Mouse (Mus musculus): ENCODE measurements around the gene Minpp1. TPM values are rescaled to one million over a fixed set of nuclear protein-coding genes. Genes with fewer than 3 reads are reported as not detected.
"Not testable (repeated sequence)": the region's sequence is repeated elsewhere in the genome, so short reads cannot be mapped to it uniquely, and the experiment has no call there.

Gene Minpp1
- polyA plus RNA-seq (2015; fragmentation: Nextera tagmentation; extraction: Ambion mirVana) = 60.1 and 62.9 TPM in 2 replicates

DNA sequence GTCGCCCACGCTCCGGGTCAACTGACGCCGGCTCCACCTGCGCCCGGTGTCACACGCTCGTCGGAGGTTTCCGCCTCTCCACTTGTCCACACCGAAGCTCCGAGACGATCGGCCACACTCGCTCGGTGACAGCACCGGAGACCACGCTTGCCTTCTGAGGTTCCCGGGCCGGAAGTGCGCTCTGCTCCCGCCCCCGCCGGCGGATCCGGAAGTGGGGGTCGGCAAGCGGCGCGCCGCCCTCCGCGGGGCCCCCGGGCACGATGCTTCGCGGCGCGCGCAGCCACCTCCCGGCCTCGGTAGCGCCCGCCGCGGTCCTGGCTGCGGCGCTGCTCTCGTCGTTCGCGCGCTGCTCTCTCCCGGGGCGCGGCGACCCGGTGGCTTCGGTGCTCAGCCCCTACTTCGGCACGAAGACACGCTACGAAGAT lies at the start of gene Minpp1:
Gene Minpp1 (plus strand): TSS at position 89 of the 425 bp plus-strand sequence.
- peak within 1 kb of the TSS; percentile 79 for H3K4me3 ChIP-seq
- H3K27me3 ChIP-seq = no peaks in the 10 kb centered on the region
- peak within 1 kb of the TSS; percentile 78 for H3K4me2 ChIP-seq
- H3K4me1 ChIP-seq = peaks cover 18% of the 10 kb centered on the region
- peak; percentile 92 for ATAC-seq (ENCODE audit: borderline replicate concordance, extremely low read depth, low FRiP score, low TSS enrichment)
- H3K36me3 ChIP-seq = no peaks in the 10 kb centered on the region
- WGBS = under 1% methylated on average over 61 of the region's 64 CpGs
- H3K27ac ChIP-seq = peak within 1 kb of the TSS; percentile 88
- H3K9ac ChIP-seq = peak within 1 kb of the TSS; percentile 78
- no peaks in the 10 kb centered on the region for H3K9me3 ChIP-seq

DNA sequence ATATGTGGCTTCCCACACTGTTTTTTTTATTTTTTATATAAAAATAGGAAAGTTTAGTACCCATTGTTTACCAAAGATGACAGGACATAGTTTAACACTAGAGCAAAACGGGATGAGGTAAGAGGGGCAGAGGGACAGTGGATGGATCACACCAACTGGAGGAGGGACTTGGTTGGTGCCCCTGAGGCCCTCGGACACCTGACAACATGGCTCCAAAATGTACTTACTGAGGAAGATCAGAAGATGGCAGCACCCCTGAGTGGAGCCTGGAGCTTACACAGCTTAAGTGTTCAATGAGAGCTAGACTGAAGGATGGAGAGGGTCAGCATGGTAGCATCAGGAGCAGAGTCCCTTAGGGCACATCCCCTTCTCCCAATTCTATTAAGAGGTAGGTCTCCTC lies 46.2 kb upstream of the Minpp1 start:
- 67% methylated on average over 2 of the region's 2 CpGs for WGBS

DNA sequence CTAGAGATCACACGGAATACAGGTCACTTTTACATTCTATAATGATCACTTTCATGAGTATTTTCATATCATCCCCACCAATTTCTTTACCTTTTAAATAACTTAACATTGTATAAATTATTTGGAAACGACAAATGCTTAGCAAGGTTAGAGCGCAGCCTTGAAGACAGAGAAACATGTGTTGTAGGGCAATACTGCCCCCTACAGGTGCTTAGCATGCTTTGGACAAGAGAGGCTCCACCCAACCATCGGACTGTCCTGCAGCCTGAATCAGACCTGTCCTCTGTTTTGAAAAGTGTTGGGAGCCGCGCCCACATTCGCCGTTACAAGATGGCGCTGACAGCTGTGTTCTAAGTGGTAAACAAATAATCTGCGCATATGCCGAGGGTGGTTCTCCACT lies 44.0 kb upstream of the Minpp1 start:
- no peaks in the 10 kb centered on the region for H3K4me1 ChIP-seq
- ATAC-seq (ENCODE audit: borderline replicate concordance, extremely low read depth, low FRiP score, low TSS enrichment) = no peak
- no peaks in the 10 kb centered on the region for H3K27me3 ChIP-seq
- no peak overlapping the region for H3K27ac ChIP-seq
- no peak overlapping the region for H3K9ac ChIP-seq
- no peak overlapping the region for H3K4me3 ChIP-seq
- no peaks in the 10 kb centered on the region for H3K36me3 ChIP-seq
- WGBS = 96% methylated on average over 11 of the region's 11 CpGs
- no peaks in the 10 kb centered on the region for H3K9me3 ChIP-seq
- H3K4me2 ChIP-seq = no peak overlapping the region

More for the DNA sequence above, 46.2 kb upstream of the Minpp1 start:
- no peak for ATAC-seq (ENCODE audit: borderline replicate concordance, extremely low read depth, low FRiP score, low TSS enrichment)
- H3K4me3 ChIP-seq = no peak overlapping the region
- H3K4me2 ChIP-seq = no peak overlapping the region
- H3K27ac ChIP-seq = no peak overlapping the region
- no peak overlapping the region for H3K9ac ChIP-seq
- no peaks in the 10 kb centered on the region for H3K36me3 ChIP-seq
- no peaks in the 10 kb centered on the region for H3K4me1 ChIP-seq
- H3K9me3 ChIP-seq = no peaks in the 10 kb centered on the region
- no peaks in the 10 kb centered on the region for H3K27me3 ChIP-seq

- Histone ChIP-seq H3K27me3 (no peaks in the 10 kb centered on the region), H3K4me1 (no peaks in the 10 kb centered on the region), H3K9ac (no peak overlapping the region), H3K9me3 (no peaks in the 10 kb centered on the region), H3K4me3 (no peak overlapping the region), H3K27ac (no peak overlapping the region), H3K36me3 (no peaks in the 10 kb centered on the region), H3K4me2 (no peak overlapping the region)
- no peak for ATAC-seq (ENCODE audit: borderline replicate concordance, extremely low read depth, low FRiP score, low TSS enrichment)
- WGBS = 94% methylated on average over 10 of the region's 10 CpGs
These were observed 36.6 kb upstream of the Minpp1 start for GRCm38 (mm10) chr19:32448931-32449330.

GRCm38 (mm10) chr19:32452231-32452630 lies 33.3 kb upstream of the Minpp1 start:
- H3K4me1 ChIP-seq = no peaks in the 10 kb centered on the region
- ATAC-seq (ENCODE audit: borderline replicate concordance, extremely low read depth, low FRiP score, low TSS enrichment) = no peak
- no peaks in the 10 kb centered on the region for H3K27me3 ChIP-seq
- 81% methylated on average over 4 of the region's 4 CpGs for WGBS
- H3K36me3 ChIP-seq = no peaks in the 10 kb centered on the region
- no peak overlapping the region for H3K4me3 ChIP-seq
- no peak overlapping the region for H3K9ac ChIP-seq
- no peaks in the 10 kb centered on the region for H3K9me3 ChIP-seq
- no peak overlapping the region for H3K4me2 ChIP-seq
- no peak overlapping the region for H3K27ac ChIP-seq

- no peaks in the 10 kb centered on the region for H3K36me3 ChIP-seq
- 57% methylated on average over 2 of the region's 2 CpGs for WGBS
These were observed 28.8 kb upstream of the Minpp1 start for GRCm38 (mm10) chr19:32456744-32457143.

GRCm38 (mm10) chr19:32457631-32458030 lies 27.9 kb upstream of the Minpp1 start:
- not testable (repeated sequence) for H3K4me1 ChIP-seq; H3K27me3 ChIP-seq; H3K9me3 ChIP-seq; H3K9ac ChIP-seq; H3K4me3 ChIP-seq; ATAC-seq (ENCODE audit: borderline replicate concordance, extremely low read depth, low FRiP score, low TSS enrichment); H3K36me3 ChIP-seq; H3K4me2 ChIP-seq; H3K27ac ChIP-seq
- 88% methylated on average over 8 of the region's 8 CpGs for WGBS

More at GRCm38 (mm10) chr19:32456744-32457143, 28.8 kb upstream of the Minpp1 start:
- Histone ChIP-seq H3K9ac (no peak overlapping the region), H3K4me1 (no peaks in the 10 kb centered on the region), H3K27ac (no peak overlapping the region), H3K4me3 (no peak overlapping the region), H3K27me3 (no peaks in the 10 kb centered on the region), H3K9me3 (no peaks in the 10 kb centered on the region), H3K4me2 (no peak overlapping the region)
- ATAC-seq (ENCODE audit: borderline replicate concordance, extremely low read depth, low FRiP score, low TSS enrichment) = no peak

DNA sequence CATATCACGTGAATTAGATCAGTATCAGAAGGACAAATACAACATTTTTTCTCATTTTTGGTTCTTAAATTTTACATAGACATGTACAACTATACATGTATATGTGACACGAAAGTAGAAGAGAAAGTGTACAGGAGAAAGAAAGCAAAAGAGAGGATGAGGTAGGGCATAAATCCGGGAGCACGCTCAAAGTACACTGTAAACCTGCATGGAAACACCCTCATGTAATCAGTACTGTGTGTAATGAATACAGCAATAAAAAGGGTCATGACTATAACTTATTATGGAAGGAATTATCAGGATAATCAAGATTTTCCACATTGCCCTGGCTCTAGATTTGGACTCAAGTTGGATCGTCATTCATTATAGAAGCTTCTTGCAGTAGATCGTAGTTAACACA lies 22.5 kb upstream of the Minpp1 start:
- Histone ChIP-seq H3K27me3 (no peaks in the 10 kb centered on the region), H3K4me3 (no peak overlapping the region), H3K9me3 (no peaks in the 10 kb centered on the region), H3K9ac (no peak overlapping the region), H3K36me3 (no peaks in the 10 kb centered on the region), H3K4me2 (no peak overlapping the region), H3K27ac (no peak overlapping the region), H3K4me1 (no peaks in the 10 kb centered on the region)
- WGBS = 90% methylated on average over 6 of the region's 6 CpGs
- no peak for ATAC-seq (ENCODE audit: borderline replicate concordance, extremely low read depth, low FRiP score, low TSS enrichment)

GRCm38 (mm10) chr19:32465228-32465627 lies 20.3 kb upstream of the Minpp1 start:
- ATAC-seq (ENCODE audit: borderline replicate concordance, extremely low read depth, low FRiP score, low TSS enrichment) = no peak
- Histone ChIP-seq H3K4me1 (no peaks in the 10 kb centered on the region), H3K4me2 (no peak overlapping the region), H3K27ac (no peak overlapping the region), H3K9ac (no peak overlapping the region), H3K4me3 (no peak overlapping the region), H3K36me3 (no peaks in the 10 kb centered on the region), H3K27me3 (no peaks in the 10 kb centered on the region), H3K9me3 (no peaks in the 10 kb centered on the region)
- 70% methylated on average over 4 of the region's 4 CpGs for WGBS

GRCm38 (mm10) chr19:32466478-32466877 lies 19.1 kb upstream of the Minpp1 start, which contains the start of gene Rpl9-ps6:
Gene Rpl9-ps6, minus strand, starts transcription at chr19:32466578.
- ATAC-seq (ENCODE audit: borderline replicate concordance, extremely low read depth, low FRiP score, low TSS enrichment) = no peak
- Histone ChIP-seq H3K9ac (no peak within 1 kb of the TSS), H3K27me3 (no peaks in the 10 kb centered on the region), H3K27ac (no peak within 1 kb of the TSS), H3K36me3 (no peaks in the 10 kb centered on the region), H3K9me3 (no peaks in the 10 kb centered on the region), H3K4me1 (no peaks in the 10 kb centered on the region), H3K4me3 (no peak within 1 kb of the TSS), H3K4me2 (no peak within 1 kb of the TSS)
- whole genome bisulfite sequencing = 70% methylated on average over 6 of the region's 6 CpGs

- no peaks in the 10 kb centered on the region for H3K36me3 ChIP-seq
- WGBS = 91% methylated on average over 5 of the region's 5 CpGs
- no peaks in the 10 kb centered on the region for H3K4me1 ChIP-seq
- H3K9me3 ChIP-seq = no peaks in the 10 kb centered on the region
- H3K9ac ChIP-seq = no peak overlapping the region
- no peak overlapping the region for H3K27ac ChIP-seq
- H3K4me3 ChIP-seq = no peak overlapping the region
- no peaks in the 10 kb centered on the region for H3K27me3 ChIP-seq
- H3K4me2 ChIP-seq = no peak overlapping the region
- no peak for ATAC-seq (ENCODE audit: borderline replicate concordance, extremely low read depth, low FRiP score, low TSS enrichment)
These were observed 18.2 kb upstream of the Minpp1 start for GRCm38 (mm10) chr19:32467325-32467724.

GRCm38 (mm10) chr19:32470059-32470497 lies 15.5 kb upstream of the Minpp1 start:
- WGBS = 17% methylated on average over 6 of the region's 6 CpGs

More at GRCm38 (mm10) chr19:32470059-32470497, 15.5 kb upstream of the Minpp1 start:
- Histone ChIP-seq H3K36me3 (no peaks in the 10 kb centered on the region), H3K9me3 (no peaks in the 10 kb centered on the region), H3K27ac (no peak overlapping the region), H3K27me3 (no peaks in the 10 kb centered on the region), H3K4me3 (no peak overlapping the region), H3K4me1 (no peaks in the 10 kb centered on the region), H3K9ac (no peak overlapping the region), H3K4me2 (no peak overlapping the region)
- no peak for ATAC-seq (ENCODE audit: borderline replicate concordance, extremely low read depth, low FRiP score, low TSS enrichment)
